Mouse (Mus musculus) urinary bladder, postnatal 14 days (tissue): ENCODE data around the gene Cuedc1.
"Not testable (repeated sequence)": the region's sequence is repeated elsewhere in the genome, so short reads cannot be mapped to it uniquely, and the experiment has no call there.

Source experiments
- DNase-seq: peaks from one replicate; pipeline ENCODE4 v3.0.0; 2021; ENCODE audit warnings: low spot score

The Cuedc1 gene

DNA sequence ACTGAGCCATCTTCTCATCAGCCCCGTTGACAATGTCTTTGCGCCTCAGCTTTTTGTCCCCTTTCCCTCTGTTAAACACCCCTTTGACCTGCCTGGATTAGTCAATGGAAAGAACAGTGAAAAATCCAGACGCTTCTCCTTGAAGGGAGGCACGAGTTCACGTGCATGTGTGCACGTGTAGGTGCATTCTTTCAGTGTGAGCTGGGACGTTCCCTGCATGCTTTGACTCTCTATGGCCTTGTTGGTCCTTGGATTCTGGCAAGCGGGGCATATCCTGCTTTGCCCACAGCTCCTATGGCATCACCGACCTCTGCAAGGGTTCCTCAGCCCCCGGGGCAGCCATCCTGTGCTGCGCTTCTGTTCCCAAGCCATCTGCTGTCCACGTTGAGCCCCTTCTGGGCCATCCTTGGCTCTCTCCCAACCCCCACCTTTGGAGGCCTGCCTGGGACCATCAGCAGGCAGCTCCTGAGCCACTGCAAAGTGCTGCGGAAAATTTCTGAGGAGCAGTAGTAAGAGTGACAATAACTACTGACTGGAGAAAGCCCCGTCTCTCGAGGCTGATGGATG, 74.1 kb downstream of the Cuedc1 start:
- DNase-seq, result no peak

DNA sequence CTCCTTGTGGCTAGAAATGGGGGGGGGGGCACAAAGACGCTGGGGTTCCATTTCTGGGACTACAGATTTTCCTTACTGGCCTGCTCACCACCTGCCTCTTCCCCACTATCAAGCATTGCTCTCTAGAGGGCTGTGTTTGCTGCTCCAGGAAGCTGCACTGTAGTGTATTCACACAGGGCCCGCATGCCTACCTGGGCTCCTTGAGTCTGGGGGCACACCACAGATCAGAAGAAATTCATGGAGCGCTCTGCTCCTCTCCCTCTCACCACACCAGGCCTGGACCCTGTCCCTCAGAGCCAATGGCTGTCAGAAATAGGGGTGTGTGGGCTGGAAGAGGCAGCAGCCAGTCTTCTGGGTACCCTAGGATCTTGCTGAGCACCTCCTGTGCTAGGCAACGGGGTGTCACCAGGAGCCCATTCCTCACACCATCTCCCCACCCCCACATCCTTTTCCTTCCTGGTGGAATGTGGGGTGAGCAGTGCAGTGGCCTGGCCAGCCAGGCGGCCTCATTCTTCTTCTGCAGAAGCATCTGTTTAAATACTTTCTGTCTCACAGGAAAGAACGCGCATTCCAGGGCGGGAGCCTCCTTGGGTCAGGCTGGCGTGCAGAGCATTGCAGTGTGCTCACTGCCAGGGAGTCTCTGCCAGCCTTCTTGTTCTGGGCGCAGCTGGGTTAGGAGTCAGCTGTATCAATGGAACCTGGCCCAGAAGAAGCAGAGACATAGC, 74.9 kb downstream of the Cuedc1 start:
- peak; percentile 73 for DNase-seq

DNA sequence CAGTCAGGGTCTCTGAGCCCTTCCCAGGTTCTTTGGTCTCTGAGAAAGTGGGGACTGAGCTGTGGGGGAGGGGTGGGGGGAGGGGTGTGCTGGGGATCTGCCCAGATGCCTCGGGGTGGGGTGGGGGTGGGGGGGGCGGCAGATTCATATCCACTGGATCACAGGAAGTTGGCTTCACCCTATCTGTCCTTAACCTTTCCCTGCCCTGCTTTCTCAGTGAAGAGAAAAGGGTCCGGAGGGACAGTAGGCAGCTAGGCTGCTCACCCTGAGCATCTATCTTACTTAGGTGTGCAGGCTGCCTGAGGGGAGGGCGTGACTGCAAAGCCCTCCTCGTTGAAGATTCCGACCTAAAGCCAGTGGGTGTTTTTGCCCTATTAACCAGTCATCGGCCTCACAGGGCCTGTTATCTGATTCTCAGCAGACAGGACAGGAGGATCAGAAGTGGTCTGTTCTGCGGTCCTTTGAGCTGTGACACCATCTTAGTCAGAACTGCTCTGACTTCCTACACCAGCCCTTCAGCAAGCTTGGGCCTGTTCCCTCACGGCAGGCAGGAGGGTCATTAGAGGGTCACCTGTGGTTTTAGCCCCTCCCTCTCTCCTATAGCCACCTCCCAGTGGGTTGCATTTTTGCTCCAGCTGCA, 75.6 kb downstream of the Cuedc1 start:
- peak; percentile 62 for DNase-seq

DNA sequence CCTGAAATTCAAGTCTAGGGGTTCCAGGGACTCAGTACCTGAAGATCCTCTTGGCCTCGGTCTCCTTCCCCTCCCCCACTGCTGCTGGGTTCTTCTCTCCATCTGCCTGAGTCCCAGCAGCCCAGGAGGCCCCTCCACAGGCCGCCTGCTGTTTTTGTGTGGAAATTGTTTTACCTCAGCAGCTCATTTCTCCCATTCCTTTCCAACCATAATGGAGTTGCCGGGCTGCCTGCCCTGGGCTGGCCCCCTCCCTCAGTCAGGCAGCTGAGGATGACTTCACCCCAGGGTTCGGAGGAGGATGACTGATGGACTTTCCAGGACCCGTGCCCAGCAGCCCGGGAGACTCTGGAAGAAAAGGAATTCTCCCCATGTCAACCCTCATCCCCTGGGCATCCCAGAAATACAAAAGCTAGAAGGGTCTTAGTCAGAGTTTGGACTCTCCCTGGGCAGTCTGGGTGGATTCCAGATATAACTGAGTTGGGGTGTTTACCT, 82.7 kb downstream of the Cuedc1 start:
- no peak for DNase-seq

DNA sequence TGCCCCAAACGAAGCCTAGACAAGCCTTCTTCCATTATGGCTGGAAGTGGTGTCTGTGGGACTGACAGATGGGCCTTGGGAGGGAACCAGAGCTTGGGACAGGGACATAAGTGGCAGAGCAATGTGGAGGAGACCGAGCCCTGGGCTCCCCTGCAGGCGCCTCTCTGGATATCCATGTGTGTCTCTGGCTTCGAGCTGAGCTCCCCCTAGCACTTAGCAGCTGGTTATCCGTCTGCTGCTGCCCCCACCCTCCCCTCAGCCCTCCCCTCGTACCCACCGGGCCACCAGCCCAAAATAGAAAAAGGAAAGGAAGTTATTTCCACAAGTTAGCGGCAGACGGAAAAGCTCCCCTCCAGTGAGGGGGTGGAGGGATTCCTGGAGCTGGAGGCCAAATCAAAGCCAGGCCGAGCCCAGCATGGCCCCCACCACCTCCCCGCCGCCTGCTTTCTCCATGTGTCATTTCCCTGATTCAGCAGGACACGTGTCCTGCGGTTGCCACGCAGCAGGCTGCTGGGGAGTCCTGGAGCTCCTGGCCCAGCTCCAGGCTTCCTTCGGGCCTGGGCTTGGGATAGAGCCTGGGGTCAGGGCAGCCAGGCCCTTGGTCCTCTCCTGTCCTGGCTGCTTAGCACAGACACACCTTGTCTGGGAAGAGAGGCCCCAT, 83.2 kb downstream of the Cuedc1 start:
- peak; percentile 79 for DNase-seq

DNA sequence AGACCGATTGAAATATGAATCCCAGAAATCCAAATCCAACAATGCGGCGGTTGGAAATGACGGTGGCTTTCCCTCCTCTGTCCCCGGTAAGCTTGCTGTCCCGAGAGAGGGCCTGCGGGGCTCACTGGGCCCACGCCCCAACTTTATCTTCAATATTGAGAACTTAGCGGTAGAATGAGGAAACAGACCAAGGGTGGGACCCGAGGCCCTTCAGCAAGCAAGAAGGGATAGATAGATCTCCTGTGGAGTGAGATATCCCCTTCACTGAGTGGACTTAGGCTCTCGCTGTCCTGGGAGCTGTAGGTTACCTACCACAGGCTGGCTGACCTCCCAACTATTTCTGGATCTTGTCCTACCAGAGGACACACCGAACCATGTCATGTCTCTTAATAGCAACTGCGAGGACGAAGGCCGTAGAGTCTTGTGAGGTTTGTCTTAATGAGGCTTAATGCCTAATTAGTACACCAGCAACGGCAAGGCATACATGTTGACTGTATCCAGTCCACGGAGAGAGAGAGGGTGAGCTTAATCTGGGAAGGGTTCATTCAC, 86.8 kb downstream of the Cuedc1 start:
- no peak for DNase-seq

DNA sequence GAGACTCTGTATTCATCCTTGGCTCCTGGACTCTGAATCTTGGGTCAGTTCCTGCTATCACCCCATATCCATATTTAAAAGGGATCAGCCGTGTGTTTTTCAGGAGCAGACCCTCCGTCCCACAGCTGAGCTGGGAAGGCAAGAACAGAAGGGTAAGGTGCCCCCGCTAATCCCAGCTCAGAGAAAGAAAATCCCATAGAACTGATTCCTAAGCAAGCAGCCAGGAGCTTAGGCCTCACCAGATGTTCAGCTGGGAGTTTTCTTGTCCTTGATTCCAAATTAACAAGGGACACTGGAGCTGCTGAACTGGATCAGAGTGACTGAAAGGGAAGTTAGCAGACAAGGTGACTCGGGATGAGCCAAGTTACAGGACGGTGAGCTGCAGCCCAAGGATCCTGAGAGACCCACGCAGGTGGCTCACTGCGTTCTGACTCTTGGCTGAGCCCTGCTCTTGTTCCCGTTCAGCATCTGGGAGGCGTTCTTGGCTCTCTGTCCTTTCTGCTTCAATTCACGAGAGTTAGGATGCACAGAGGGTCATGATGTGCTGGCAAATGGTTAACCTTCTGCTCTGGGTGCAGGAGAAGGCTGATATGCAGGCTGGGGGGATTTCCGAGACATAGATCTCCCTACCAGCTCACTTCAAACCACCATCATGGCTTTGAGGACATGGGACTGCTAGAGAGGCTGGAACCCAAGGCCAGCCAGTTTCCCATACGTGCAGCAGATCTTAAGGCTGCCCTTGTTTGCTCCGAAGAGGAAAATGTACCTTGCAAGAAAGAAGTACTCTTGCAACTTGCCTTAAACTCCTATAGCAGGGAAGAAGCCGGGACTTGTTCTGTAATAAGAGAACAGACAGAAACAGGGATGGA, 88.5 kb downstream of the Cuedc1 start:
- no peak for DNase-seq

DNA sequence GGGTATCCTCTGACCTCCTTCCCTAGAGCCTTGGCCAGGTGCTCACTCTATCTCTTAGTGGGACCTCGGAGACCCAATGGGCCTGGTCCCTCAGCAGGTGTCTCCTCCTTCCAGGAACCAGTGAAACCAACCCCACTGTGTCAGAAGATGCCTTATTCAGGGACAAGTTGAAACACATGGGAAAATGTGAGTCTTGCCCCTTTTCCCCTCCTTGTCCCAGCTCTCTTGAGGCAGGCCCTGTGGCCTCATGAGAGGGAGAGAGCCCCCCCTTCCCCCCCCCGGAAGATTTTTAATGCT, 89.0 kb downstream of the Cuedc1 start:
- DNase-seq, result no peak

DNA sequence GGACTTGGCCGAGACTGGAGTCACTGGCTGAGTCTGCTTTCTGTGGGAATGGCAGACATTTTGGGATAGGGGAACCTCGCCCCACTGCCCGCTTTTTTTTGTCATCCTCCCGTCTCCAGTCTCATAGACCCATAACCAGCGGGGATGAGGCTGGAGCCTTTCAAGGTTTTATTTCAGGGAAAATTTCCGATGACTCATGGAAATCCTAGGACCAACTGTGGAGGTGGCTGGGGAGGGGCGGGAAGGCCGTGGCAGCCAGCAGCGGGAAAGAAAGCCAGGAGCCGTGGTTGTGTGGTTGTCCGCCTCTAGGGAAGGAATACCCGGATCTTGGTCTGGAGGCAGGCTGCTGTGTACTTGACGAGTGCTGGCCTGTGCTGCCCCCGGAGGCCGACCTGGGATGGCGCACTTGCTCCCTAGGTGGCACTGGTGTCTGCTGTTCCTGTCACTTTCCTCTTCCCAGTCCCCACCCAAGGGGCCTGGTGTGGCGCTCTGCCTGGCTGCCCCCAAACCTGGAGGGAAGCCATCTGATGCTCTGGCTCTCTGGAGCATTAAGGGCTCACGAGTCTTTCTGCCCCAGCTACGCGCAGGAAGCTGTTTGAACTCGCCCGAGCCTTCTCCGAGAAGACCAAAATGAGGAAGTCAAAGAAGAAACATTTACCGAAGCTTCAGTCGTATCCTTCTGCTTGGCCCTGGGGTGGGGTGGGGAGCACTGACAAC, 89.7 kb downstream of the Cuedc1 start:
- DNase-seq, result peak; percentile 86

DNA sequence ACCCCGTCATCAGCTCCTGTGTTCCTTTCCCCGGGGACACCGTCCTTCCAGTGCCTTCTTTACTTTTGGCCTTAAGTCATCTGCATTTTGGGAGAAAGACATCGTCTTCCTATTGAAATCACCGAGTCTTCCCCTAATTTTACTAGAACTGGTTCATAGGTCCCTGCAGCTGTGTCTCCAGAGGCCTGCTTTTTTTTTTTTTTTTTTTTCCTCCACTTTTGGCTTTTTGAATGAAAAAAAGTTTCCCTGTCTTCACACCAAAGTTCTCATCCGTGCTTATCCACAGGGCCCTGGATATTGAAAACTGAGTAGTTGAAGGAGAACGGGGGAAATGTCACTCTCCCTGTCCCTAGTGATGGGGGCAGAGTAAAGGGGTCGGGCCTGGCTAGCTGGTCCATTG, 90.4 kb downstream of the Cuedc1 start:
- no peak for DNase-seq

DNA sequence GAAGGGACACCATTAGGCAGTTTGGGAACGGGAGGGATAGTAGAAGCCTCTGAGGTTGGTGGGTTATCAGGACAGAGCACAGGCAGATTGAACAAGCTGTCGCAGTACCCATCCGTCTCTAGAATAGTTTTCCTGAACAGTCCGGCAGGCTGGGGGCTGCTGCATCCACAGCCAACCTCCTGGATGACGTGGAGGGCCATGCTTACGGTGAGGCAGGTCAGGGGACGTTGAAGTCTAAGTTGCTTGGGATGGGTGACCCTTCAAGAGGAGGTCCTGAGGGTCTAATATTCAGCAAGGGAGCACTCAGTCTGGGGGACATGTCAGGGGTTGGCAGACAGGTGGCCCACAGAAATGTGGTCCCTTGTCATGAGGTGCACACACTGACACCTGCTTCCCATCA, 90.8 kb downstream of the Cuedc1 start:
- no peak for DNase-seq

DNA sequence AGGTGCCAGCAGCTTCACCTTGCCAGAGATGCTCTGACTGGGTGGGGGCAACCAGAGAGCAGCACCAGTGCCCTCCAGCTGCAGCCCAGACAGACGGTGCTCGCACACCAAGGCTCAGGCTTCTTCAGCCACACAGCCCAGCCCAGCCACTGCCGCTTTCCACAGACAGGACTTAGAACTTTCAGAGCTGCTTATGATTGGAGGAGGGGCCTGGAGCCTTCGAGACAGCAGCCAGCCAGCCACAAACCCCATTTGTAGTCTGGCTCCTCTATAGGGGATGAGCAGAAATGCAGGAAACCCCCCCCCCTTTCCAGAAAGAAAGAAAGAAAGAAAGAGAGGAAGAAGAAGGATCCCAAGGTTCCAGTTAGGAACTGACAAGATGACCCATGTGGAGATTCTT, 94.7 kb downstream of the Cuedc1 start:
- DNase-seq, result no peak

DNA sequence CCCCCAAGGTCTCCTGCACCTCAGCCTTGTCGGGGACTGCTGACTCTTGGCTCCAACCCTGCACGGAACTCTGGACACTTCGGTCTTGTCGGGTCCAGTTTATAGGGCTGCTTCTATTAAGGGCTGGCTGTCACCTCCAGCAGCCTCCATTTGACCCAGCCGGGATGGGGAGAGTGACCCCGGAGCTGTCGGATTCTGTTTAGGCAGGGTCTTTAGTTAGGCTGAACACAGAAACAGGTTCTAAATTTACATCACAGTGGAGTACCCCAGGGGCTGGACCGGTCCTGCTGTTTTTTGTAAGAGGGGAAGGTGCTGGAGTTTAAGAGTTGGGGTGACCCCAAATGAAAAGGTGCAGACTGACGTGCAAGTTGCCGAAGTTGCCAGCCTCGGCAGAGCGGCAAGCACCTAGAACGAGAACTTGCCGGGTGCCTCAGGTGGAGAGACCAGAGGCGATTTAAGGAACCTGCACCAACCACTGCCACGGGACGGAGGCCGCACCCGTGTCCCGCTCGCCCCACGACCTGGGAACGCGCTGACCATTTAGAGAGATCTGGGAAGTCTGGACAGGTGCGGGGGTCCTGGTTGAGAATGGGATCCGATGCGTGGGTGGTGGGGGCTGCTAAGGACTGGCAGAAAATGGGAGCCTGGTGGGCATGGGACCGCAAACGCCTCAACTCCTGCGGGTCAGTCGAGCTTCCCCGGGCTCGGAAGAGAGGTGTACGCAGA, 95.4 kb downstream of the Cuedc1 start:
- no peak for DNase-seq

DNA sequence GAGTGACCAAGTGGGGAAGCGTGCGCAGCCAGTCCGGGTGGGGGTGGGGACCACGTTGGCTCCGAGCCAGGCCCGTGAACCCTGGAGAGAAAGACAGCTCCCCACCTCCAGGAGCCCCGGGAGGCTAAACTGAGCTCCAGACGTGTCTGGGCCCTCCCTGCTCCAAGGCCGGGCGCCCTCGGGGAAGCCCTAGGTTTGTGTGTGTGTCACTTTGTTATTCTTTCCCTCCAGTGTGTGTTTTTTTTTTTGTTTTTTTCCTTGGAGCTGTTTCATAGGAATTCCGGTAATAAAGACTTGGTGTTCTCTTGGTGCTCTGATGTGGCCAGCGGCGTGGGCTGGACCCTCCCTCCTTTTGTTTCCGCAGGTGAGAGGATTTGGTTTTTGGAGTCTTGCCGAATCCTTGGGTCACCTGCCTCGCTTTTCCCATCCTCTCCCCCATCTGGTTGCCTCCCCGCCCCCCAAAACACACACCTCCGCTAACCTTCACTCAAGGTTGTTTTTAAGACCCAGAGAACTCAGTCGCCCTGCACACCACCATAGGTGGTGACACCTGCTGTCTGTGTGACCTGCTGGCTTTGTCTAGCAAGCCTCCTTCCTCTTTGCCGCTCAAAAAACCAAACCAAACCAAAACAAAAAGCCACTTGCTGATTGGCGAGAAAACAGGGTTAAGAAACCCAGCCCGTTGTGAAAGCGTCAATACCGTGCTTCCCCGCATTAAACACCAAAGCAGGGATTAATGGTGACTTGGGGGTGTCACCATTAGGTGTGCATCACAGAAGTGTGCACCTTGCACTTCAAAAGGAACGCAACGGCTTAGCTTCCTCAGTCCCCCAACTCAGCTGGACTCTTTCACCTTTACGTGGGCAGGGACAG, 96.2 kb downstream of the Cuedc1 start:
- peak; percentile 40 for DNase-seq

DNA sequence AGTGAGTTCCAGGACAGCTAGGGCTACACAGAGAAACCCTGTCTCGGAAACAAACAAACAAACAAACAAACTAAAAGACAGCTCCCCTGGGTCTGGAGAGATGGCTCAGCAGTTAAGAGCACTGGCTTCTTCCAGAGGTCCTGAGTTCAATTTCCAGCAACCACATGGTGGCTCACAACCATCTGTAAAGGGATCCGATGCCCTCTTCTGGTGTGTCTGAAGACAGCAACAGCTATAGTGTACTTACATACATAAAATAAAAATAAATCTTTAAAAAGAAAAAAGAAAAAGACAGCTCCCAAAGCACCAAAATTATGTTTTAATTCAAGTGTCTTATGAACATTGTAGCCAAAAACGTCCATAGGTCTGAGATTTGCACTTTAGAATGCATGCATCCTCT, 97.8 kb downstream of the Cuedc1 start:
- DNase-seq, result not testable (repeated sequence)

DNA sequence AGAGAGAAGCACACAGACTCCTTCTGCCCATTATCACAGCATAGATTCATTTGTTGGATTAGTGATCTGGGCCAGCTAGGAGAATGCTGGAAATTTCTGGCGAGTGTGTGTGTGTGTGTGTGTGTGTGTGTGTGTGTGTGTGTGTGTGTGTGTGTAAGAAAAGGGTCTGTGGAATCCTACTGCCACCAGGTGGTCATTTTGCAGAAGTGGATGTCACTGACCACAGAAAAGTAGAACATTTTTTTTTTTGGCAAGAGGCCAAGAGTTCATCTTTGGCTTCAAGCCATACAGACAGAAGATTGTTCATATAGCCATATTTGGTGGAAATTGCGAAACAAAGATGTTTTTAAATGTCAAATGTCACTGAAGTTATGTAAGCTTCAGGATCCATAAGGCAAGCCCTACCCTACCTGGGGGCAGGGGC, 99.3 kb downstream of the Cuedc1 start:
- peak; percentile 66 for DNase-seq

DNA sequence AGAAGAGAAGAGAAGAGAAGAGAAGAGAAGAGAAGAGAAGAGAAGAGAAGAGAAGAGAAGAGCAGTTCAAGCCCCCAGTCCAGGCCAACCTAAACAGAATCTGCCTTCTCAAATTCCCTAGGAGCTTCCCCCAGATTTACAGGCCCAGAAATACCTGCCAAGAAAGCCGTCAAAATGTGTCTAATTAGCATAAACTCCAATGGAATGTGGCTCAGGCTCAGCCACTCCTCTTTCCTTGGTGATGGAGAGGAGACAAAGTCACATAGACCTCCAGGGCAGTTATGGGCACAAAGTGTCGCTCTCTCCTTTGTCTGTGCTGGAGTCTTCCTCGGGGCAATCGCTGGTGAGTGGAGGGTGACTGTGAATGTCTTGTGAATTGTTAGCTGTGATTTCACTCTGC, 100.4 kb downstream of the Cuedc1 start:
- no peak for DNase-seq

DNA sequence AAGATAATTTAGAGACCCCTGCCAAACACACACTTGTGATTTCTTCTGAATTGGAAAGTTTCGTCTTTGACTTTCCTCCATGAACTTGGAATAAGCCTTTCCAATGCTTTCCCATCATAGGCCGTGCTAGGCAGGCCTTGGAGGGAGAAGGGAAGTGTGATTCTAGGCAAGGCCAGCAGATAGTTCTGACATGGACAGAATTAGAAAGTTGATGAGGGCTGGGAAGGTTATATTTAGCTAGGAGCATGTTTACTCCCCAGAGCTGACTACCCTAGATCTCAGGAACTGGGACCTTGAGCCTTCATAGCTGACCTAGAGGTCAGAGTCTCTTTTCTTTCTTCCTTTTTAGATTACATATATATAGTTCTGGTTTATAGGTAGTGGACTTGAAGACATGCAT, 103.3 kb downstream of the Cuedc1 start:
- DNase-seq, result no peak

DNA sequence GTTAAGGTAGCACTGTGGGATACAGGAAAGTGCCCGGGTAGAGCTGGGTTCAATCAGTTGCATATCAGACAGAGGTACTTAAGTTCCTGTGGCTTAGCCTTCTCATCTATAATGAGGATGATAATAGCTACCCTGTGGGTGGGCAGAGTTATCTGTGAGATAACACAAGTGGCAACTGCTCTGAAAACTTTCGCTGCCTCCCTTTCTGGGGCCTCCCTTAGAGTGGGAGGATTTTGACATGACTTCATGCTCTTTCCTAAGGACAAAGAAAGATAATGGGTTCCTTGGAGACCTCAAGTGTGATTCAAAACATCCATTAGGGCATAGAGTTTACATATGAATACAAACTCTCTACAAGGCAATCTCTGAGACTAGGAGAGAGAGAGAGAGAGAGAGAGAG, 104.2 kb downstream of the Cuedc1 start:
- no peak for DNase-seq
